Mouse (Mus musculus) liver, postnatal 0 days (tissue): ENCODE measurements around the gene Akap8l. TPM values are rescaled to one million over a fixed set of nuclear protein-coding genes. Genes with fewer than 3 reads are reported as not detected.

Experiments used
- ATAC-seq: fragments of 200-750 bp; cut with Nextera tagmentation; 2 replicates; pipeline ENCODE4 v1.8.0; 2017; ENCODE audit warnings: mild to moderate bottlenecking, moderate library complexity
- DNase-seq: peaks from one replicate; pipeline ENCODE4 v3.0.0-alpha.2; 2016
- H3K27ac ChIP-seq: fragments of 300-500 bp; sonication (generic); 2 replicates; pipeline ENCODE4 v1.5.1; 2014; ENCODE audit warnings: antibody characterized with exemption, moderate library complexity, mild to moderate bottlenecking, low read depth
- H3K27me3 ChIP-seq: fragments of 300-500 bp; sonication (generic); 2 replicates; pipeline ENCODE4 v1.6.1; 2014; ENCODE audit warnings: low read length, control low read depth, mixed read lengths; ENCODE audit not compliant: insufficient read depth
- H3K36me3 ChIP-seq: fragments of 300-500 bp; sonication (generic); replicated peaks from 2 replicates; pipeline ENCODE4 v1.6.1; 2014; ENCODE audit warnings: mild to moderate bottlenecking, control low read depth, low read length, moderate library complexity, mixed read lengths; ENCODE audit not compliant: insufficient read depth
- H3K4me1 ChIP-seq: fragments of 300-500 bp; sonication (generic); 2 replicates; pipeline ENCODE4 v1.6.1; 2014; ENCODE audit warnings: antibody characterized with exemption, mild to moderate bottlenecking, control low read depth; ENCODE audit not compliant: insufficient read depth
- H3K4me2 ChIP-seq: fragments of 300-500 bp; sonication (generic); 2 replicates; pipeline ENCODE4 v1.6.1; 2014; ENCODE audit warnings: low read depth, mild to moderate bottlenecking, low read length, moderate library complexity, mixed read lengths
- H3K4me3 ChIP-seq: fragments of 300-500 bp; sonication (generic); 2 replicates; pipeline ENCODE4 v1.5.1; 2014; ENCODE audit warnings: low read depth, low read length
- H3K9ac ChIP-seq: fragments of 300-500 bp; sonication (generic); replicated peaks from 2 replicates; pipeline ENCODE4 v1.6.1; 2014; ENCODE audit warnings: mild to moderate bottlenecking, moderate library complexity
- H3K9me3 ChIP-seq: fragments of 300-500 bp; sonication (generic); 2 replicates; pipeline ENCODE4 v1.6.1; 2016; ENCODE audit warnings: mild to moderate bottlenecking, control low read depth, low read length, mixed read lengths
- CTCF ChIP-seq: sonication (generic); IDR thresholded peaks from 2 replicates; pipeline ENCODE4 v1.5.1; 2016; ENCODE audit warnings: antibody characterized with exemption, low read depth
- EP300 ChIP-seq: IDR thresholded peaks from 2 replicates; pipeline ENCODE4 v1.6.1; 2016; ENCODE audit warnings: antibody characterized with exemption, low read depth, mild to moderate bottlenecking
- WGBS: fragments of 180-500 bp; shearing (Covaris S2); extraction: QIAGEN DNeasy Blood & Tissue Kit; methylation state at CpG from one replicate; pipeline ENCODE4 v1.1.7; 2014; ENCODE audit not compliant: insufficient replicate concordance; 5-methylcytosine and 5-hydroxymethylcytosine counted together
- polyA plus RNA-seq: library from polyadenylated mRNA; unstranded; fragments of >200 nt; fragmentation: Nextera tagmentation; extraction: Ambion mirVana; gene quantifications from 2 replicates; pipeline ENCODE4 v1.2.1, GENCODE M21; 2015

Gene Akap8l
- polyA plus RNA-seq, 1 experiment from 2014 or later: 23.8 TPM

GRCm38 (mm10) chr17:32368991-32369578 is 18.7 kb upstream of the Akap8l start:
- H3K4me3 ChIP-seq: peak overlapping the region; percentile 41
- ATAC-seq: peak; percentile 41
- no peaks in the 10 kb centered on the region for H3K9me3 ChIP-seq
- peaks cover 15% of the 10 kb centered on the region for H3K4me1 ChIP-seq
- peak overlapping the region; percentile 57; the same call in 1 of the 2 replicates for H3K27ac ChIP-seq
- peak; percentile 54 for DNase-seq
- H3K36me3 ChIP-seq: no peaks in the 10 kb centered on the region
- WGBS: 19% methylated on average over 9 of the region's 17 CpGs
- no peak overlapping the region; the same call in 1 of the 2 replicates for H3K9ac ChIP-seq
- H3K27me3 ChIP-seq: no peaks in the 10 kb centered on the region
- H3K4me2 ChIP-seq: peak overlapping the region; percentile 70
- no peak for TF ChIP-seq CTCF
- TF ChIP-seq EP300: no peak

GRCm38 (mm10) chr17:32367706-32368105 is 17.3 kb upstream of the Akap8l start:
- 88% methylated on average over 11 of the region's 11 CpGs for WGBS
- TF ChIP-seq EP300 (no peak), CTCF (no peak)
- no peak overlapping the region for H3K27ac ChIP-seq

GRCm38 (mm10) chr17:32365296-32365695 is 14.9 kb upstream of the Akap8l start:
- no peak for DNase-seq
- Histone ChIP-seq H3K27me3 (no peaks in the 10 kb centered on the region), H3K4me1 (peaks cover 33% of the 10 kb centered on the region), H3K9ac (peak overlapping the region; percentile 95; the same call in 1 of the 2 replicates), H3K27ac (no peak overlapping the region), H3K9me3 (no peaks in the 10 kb centered on the region), H3K4me2 (peak overlapping the region; percentile 78), H3K4me3 (no peak overlapping the region; the same call in 1 of the 2 replicates), H3K36me3 (peaks cover 15% of the 10 kb centered on the region)
- WGBS: 55% methylated on average over 1 of the region's 1 CpGs
- TF ChIP-seq CTCF: no peak
- TF ChIP-seq EP300: peak; percentile 53; the same call in 1 of the 2 replicates
- peak; percentile 29 for ATAC-seq

More at GRCm38 (mm10) chr17:32367706-32368105, 17.3 kb upstream of the Akap8l start:
- Histone ChIP-seq H3K36me3 (no peaks in the 10 kb centered on the region), H3K4me1 (peaks cover 27% of the 10 kb centered on the region), H3K4me2 (no peak overlapping the region), H3K9ac (no peak overlapping the region), H3K4me3 (no peak overlapping the region), H3K9me3 (no peaks in the 10 kb centered on the region), H3K27me3 (no peaks in the 10 kb centered on the region)
- DNase-seq (no peak), ATAC-seq (no peak)

GRCm38 (mm10) chr17:32364850-32365249 is 14.4 kb upstream of the Akap8l start:
- H3K9ac ChIP-seq: peak overlapping the region; percentile 95
- H3K9me3 ChIP-seq: no peaks in the 10 kb centered on the region
- peak overlapping the region; percentile 74 for H3K27ac ChIP-seq
- no peak for DNase-seq
- H3K27me3 ChIP-seq: no peaks in the 10 kb centered on the region
- peak overlapping the region; percentile 78 for H3K4me2 ChIP-seq
- H3K4me3 ChIP-seq: peak overlapping the region; percentile 93
- H3K36me3 ChIP-seq: peaks cover 19% of the 10 kb centered on the region
- H3K4me1 ChIP-seq: peaks cover 33% of the 10 kb centered on the region
- peak; percentile 18 for ATAC-seq
- 31% methylated on average over 5 of the region's 5 CpGs for WGBS
- TF ChIP-seq EP300: no peak
- no peak for TF ChIP-seq CTCF

- peak overlapping the region; percentile 93 for H3K4me3 ChIP-seq
- WGBS: 1% methylated on average over 36 of the region's 47 CpGs
- ATAC-seq: peak; percentile 94
- H3K27me3 ChIP-seq: no peaks in the 10 kb centered on the region
- H3K9ac ChIP-seq: peak overlapping the region; percentile 95
- no peaks in the 10 kb centered on the region for H3K9me3 ChIP-seq
- peak; percentile 90 for DNase-seq
- TF ChIP-seq CTCF (0 out of 2 replicates have a peak, but pooled peaks have one; percentile 8), EP300 (no peak)
- peaks cover 24% of the 10 kb centered on the region for H3K36me3 ChIP-seq
- peak overlapping the region; percentile 78 for H3K4me2 ChIP-seq
- H3K27ac ChIP-seq: peak overlapping the region; percentile 74
- H3K4me1 ChIP-seq: peaks cover 33% of the 10 kb centered on the region
These were observed 13.9 kb upstream of the Akap8l start for GRCm38 (mm10) chr17:32364331-32364730.

- peaks cover 28% of the 10 kb centered on the region for H3K36me3 ChIP-seq
- peaks cover 29% of the 10 kb centered on the region for H3K4me1 ChIP-seq
- H3K9ac ChIP-seq: peak overlapping the region; percentile 95
- H3K4me3 ChIP-seq: peak overlapping the region; percentile 93
- no peaks in the 10 kb centered on the region for H3K9me3 ChIP-seq
- DNase-seq (no peak), ATAC-seq (peak; percentile 55)
- WGBS: under 1% methylated on average over 28 of the region's 50 CpGs
- H3K27ac ChIP-seq: peak overlapping the region; percentile 69
- no peaks in the 10 kb centered on the region for H3K27me3 ChIP-seq
- TF ChIP-seq EP300 (no peak), CTCF (no peak)
- peak overlapping the region; percentile 78 for H3K4me2 ChIP-seq
These were observed 13.5 kb upstream of the Akap8l start for GRCm38 (mm10) chr17:32363821-32364301.
